Mouse (Mus musculus): ENCODE data around the gene Dner.

DNA sequence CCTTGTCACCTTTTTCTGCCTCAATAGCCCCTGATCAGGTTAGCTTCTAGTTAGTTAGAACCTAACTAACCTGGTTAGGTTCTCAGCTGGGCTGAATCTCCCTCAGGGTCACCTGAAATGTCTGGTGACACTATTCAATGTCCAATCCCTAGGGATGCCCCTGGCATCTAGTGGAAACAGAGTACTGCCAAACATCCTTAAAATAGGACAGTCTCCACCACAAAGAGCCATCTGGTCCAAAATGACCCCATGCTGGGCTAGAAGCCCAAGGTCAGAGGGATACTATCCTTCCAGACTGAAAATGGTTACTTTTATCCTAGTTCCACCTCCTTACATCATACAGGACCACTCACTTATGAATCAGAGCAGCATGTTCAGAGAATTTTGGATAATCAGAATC is 211.0 kb downstream of the Dner start:
- no peak for TF ChIP-seq CTCF (IDR thresholded peaks at IDR 0.05; ENCODE audit: low read depth)
- no peak for TF ChIP-seq EP300 (IDR thresholded peaks at IDR 0.05; ENCODE audit: low read depth)
